Mouse (Mus musculus) thymus, adult 18-20 months (tissue): ENCODE measurements around the gene Ak7.

Experiments used
- DNase-seq, 2 experiments: peaks; one replicate each; pipeline ENCODE4 v3.0.0; 2022; ENCODE audit warnings: mixed read lengths in 2 of 2

Ak7 gene

GRCm38 (mm10) chr12:105789885-105790284, 84.1 kb downstream of the Ak7 start:
- no peak for DNase-seq

GRCm38 (mm10) chr12:105794896-105795295, 89.1 kb downstream of the Ak7 start:
- DNase-seq = no peak

GRCm38 (mm10) chr12:105798001-105798400, 92.2 kb downstream of the Ak7 start:
- no peak for DNase-seq

- no peak for DNase-seq
Measured at GRCm38 (mm10) chr12:105805790-105806189, 100.0 kb downstream of the Ak7 start.

- DNase-seq = no peak
Measured at GRCm38 (mm10) chr12:105806205-105806604, 100.4 kb downstream of the Ak7 start.

- DNase-seq = no peak
Measured at GRCm38 (mm10) chr12:105807416-105807815, 101.6 kb downstream of the Ak7 start.

GRCm38 (mm10) chr12:105808945-105809344, 103.2 kb downstream of the Ak7 start:
- no peak for DNase-seq

- DNase-seq = no peak
Measured at GRCm38 (mm10) chr12:105810608-105811007, 104.8 kb downstream of the Ak7 start.

- DNase-seq = no peak
Measured at GRCm38 (mm10) chr12:105813957-105814356, 108.2 kb downstream of the Ak7 start.

GRCm38 (mm10) chr12:105823472-105823871, 117.7 kb downstream of the Ak7 start:
- DNase-seq = no peak

- no peak for DNase-seq
Measured at GRCm38 (mm10) chr12:105824743-105825142, 119.0 kb downstream of the Ak7 start.

GRCm38 (mm10) chr12:105825266-105825665, 119.5 kb downstream of the Ak7 start:
- no peak for DNase-seq
